Mouse (Mus musculus): Measurements from ENCODE around the gene Ttll7. TPM values are rescaled to one million over a fixed set of nuclear protein-coding genes. Genes with fewer than 3 reads are reported as not detected.

Ttll7 gene
- polyA plus RNA-seq, 1 experiment from 2014 or later, result 4.4 TPM

DNA sequence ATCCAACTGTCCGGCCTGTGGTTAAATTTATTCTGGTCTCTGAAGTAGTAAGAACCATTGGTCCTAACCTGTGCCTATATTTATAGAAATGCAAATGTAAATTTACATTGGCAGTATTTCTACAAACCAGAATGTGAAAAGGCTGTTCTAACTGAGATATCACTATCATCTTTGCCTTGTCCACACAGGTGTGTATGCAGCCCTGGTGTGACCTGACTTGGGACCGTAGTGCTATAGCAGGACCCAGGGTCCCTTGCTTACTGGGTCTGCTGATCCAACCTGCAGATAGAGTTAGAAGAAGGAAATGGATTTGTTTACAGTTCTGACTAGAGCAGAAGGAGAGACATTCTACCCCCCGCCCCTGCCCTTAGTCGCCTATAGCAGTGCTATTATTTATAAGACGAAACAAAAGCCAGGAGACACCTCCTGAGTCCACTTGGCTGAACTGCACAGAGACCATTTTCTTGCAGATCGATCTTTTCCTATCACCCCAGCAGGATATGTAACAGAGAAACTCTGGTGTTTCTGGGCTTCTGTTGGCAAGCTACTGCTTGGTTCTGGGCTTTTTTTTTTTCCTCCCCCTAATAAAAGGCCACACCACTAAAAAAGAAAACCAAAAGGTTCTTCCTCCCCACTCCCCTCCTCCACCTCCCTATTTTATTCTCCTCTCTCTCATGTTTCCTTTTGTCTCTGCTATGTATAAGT is 75.3 kb downstream of the Ttll7 start:
- H3K36me3 ChIP-seq, result no peaks in the 10 kb centered on the region
- H3K27ac ChIP-seq, result no peak overlapping the region
- H3K4me1 ChIP-seq (replicated peaks), result no peaks in the 10 kb centered on the region
- 90% methylated on average over 6 of the region's 6 CpGs for WGBS
- no peak for DNase-seq (ENCODE audit: low spot score)
- no peak overlapping the region for H3K4me3 ChIP-seq
- no peaks in the 10 kb centered on the region for H3K27me3 ChIP-seq (ENCODE audit: insufficient read depth, poor library complexity, severe bottlenecking)
- H3K9me3 ChIP-seq, result no peaks in the 10 kb centered on the region

DNA sequence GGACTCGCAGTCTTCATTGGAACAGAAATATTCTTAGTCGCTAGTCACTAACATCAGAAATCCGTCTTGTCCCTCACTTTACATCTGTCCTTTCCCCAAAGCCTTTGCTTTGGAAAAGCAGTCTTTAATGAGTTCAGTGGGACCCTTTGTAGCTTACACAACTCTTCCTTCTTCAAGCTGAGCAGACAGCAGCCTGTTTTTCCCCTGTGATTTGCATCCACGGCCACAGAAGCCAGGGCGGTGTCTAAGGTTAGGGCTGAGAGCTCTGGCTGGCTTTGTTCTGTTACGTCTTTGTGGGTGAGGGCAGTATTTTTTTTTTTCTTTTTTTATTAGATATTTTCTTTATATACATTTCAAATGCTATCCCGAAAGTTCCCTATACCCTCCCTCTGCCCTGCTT is 76.0 kb downstream of the Ttll7 start:
- Histone ChIP-seq H3K36me3 (no peaks in the 10 kb centered on the region), H3K4me3 (no peak overlapping the region), H3K9me3 (no peaks in the 10 kb centered on the region), H3K27ac (no peak overlapping the region), H3K27me3 (ENCODE audit: insufficient read depth, poor library complexity, severe bottlenecking) (no peaks in the 10 kb centered on the region), H3K4me1 (replicated peaks) (no peaks in the 10 kb centered on the region)
- no peak for DNase-seq (ENCODE audit: low spot score)
- WGBS, result 92% methylated on average over 7 of the region's 7 CpGs

DNA sequence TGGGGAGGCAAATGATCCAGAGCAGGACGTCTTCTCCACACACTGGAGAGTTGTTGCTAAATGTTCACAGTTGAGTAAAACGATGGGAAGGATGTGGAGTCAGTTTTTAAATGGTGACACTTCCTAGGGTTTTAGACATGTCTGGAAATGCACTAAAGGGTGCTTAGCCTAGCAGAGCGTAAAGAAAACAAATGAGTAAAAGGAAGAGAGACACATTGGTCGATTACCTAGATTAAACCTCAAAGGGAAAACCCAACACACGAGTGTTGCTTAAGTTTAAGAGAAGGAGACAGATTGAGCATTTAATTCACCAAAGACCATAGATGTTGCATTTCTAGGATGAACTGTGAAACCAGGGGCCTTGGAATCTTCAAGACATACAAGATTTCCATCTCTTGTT is 76.8 kb downstream of the Ttll7 start:
- 85% methylated on average over 5 of the region's 5 CpGs for WGBS
- no peak for DNase-seq (ENCODE audit: low spot score)
- Histone ChIP-seq H3K27me3 (ENCODE audit: insufficient read depth, poor library complexity, severe bottlenecking) (no peaks in the 10 kb centered on the region), H3K4me1 (replicated peaks) (no peaks in the 10 kb centered on the region), H3K27ac (no peak overlapping the region), H3K4me3 (no peak overlapping the region), H3K9me3 (no peaks in the 10 kb centered on the region), H3K36me3 (no peaks in the 10 kb centered on the region)

DNA sequence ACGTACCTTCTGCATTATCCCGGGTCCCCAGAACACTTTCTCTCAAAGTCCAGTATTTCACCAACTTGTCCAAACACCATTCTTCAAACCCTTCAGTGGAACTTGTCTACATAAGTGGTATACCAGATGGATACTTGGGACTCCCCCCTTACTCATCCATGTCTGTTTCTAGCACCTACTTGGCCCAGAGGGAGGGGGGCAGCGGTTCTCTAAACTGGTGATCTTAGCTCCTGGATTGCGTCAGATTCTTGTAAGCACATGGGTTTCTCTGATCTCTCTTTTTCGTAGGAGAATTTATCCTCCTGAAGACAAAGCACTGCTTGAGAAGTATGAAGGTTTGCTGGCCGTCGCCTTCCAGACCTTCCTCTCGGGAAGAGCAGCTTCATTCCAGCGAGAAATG is 79.0 kb downstream of the Ttll7 start:
- no peak for DNase-seq (ENCODE audit: low spot score)
- 93% methylated on average over 9 of the region's 9 CpGs for whole genome bisulfite sequencing

DNA sequence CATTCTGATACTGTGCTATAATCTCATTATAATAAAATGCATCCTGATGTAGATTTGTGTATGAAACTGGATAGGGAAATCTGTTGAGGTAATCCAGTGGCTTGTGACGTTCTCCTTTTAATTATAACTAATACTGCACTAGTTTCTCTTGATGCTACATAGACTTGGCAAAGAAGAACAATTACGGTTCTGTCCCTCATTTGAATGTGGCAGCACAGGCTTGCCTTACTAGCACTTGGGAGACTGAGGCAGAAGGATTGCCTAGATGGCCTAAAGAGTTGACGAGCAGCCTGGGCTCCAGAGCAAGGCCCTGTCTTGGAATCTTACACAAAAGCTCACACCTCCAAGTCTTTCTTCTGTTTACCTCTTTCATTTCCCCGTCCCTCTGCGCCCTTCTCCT is 80.3 kb downstream of the Ttll7 start:
- no peak for DNase-seq (ENCODE audit: low spot score)
- H3K4me1 ChIP-seq (replicated peaks), result no peaks in the 10 kb centered on the region
- H3K4me3 ChIP-seq, result no peak overlapping the region
- H3K9me3 ChIP-seq, result no peaks in the 10 kb centered on the region
- H3K27me3 ChIP-seq (ENCODE audit: insufficient read depth, poor library complexity, severe bottlenecking), result no peaks in the 10 kb centered on the region
- 82% methylated on average over 5 of the region's 5 CpGs for WGBS
- H3K27ac ChIP-seq, result no peak overlapping the region
- peaks cover 6% of the 10 kb centered on the region; the same call in 1 of the 2 replicates for H3K36me3 ChIP-seq

More for the DNA sequence above, 79.0 kb downstream of the Ttll7 start:
- no peaks in the 10 kb centered on the region for H3K9me3 ChIP-seq
- H3K27me3 ChIP-seq (ENCODE audit: insufficient read depth, poor library complexity, severe bottlenecking), result no peaks in the 10 kb centered on the region
- H3K36me3 ChIP-seq, result peaks cover 6% of the 10 kb centered on the region; the same call in 1 of the 2 replicates
- H3K4me3 ChIP-seq, result no peak overlapping the region
- H3K4me1 ChIP-seq (replicated peaks), result no peaks in the 10 kb centered on the region
- no peak overlapping the region for H3K27ac ChIP-seq

DNA sequence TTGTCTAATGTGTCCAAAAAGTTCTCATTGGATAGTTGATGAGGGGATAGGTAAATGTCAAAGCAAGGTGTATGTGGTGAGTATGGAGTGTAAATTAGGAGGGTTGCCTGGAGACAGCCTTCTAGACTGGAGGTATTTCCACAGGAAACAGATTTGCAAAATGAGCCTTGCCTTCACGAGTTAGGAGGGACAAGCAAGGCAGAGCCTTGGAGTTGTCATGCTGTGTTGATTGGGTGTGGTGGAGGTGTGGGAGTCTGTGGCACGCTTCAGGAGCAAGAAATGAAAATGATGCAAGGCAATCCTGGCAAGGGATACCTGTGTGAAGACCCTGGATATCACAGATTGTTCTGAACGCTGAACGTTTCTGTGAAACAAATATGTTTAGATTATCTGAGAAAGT is 84.7 kb downstream of the Ttll7 start:
- Histone ChIP-seq H3K27me3 (ENCODE audit: insufficient read depth, poor library complexity, severe bottlenecking) (peaks cover 5% of the 10 kb centered on the region; the same call in 1 of the 2 replicates), H3K4me1 (replicated peaks) (peaks cover 3% of the 10 kb centered on the region; the same call in 1 of the 2 replicates), H3K27ac (no peak overlapping the region), H3K9me3 (no peaks in the 10 kb centered on the region), H3K4me3 (no peak overlapping the region), H3K36me3 (peaks cover 6% of the 10 kb centered on the region; the same call in 1 of the 2 replicates)
- DNase-seq (ENCODE audit: low spot score), result no peak
- 76% methylated on average over 4 of the region's 4 CpGs for WGBS

DNA sequence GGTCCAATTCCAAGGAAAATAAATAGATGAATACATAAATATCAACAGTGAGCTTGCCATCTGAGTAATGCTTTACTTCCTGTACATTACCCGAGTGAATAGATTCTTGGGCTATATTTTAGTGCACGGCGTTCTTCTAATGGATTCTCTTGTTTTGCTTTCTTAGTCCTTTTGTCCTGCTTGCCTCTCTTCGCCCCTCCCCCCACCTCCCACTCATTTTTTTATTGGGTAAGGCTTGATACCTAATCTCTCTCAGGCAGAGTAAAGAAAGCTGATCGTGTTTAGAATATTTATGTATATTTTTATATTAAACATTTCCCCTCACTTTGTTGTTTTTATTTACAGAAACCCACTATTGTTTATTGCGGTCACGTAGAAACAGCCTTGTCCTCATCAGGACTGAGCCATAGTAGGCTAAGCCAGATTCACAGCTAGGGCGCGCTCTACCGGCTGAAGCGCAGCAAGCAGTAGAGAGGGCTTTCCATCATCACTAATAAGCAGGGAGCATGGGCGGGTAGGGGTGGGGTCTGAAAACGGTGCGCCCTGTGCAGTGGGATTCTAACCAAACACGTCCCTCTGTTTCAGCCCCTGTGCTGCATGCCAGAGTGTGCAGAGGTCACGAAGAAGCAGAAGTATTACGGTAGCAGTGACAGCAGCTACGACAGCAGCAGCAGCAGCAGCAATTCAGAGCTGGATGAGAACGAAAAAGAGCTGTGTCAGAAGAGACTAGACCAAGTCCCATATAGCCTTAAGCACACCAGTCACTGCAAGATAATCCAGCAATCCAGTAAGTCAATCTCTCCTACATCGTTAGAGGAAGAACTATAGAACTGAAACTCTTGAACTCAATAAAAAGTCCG is 87.5 kb downstream of the Ttll7 start:
- WGBS, result 27% methylated on average over 21 of the region's 21 CpGs
- Histone ChIP-seq H3K27me3 (ENCODE audit: insufficient read depth, poor library complexity, severe bottlenecking) (peaks cover 5% of the 10 kb centered on the region; the same call in 1 of the 2 replicates), H3K4me3 (peak overlapping the region; percentile 29), H3K27ac (peak overlapping the region; percentile 62; the same call in 1 of the 2 replicates), H3K9me3 (no peaks in the 10 kb centered on the region), H3K4me1 (replicated peaks) (peaks cover 3% of the 10 kb centered on the region; the same call in 1 of the 2 replicates), H3K36me3 (peaks cover 6% of the 10 kb centered on the region; the same call in 1 of the 2 replicates)
- peak; percentile 60 for DNase-seq (ENCODE audit: low spot score)

DNA sequence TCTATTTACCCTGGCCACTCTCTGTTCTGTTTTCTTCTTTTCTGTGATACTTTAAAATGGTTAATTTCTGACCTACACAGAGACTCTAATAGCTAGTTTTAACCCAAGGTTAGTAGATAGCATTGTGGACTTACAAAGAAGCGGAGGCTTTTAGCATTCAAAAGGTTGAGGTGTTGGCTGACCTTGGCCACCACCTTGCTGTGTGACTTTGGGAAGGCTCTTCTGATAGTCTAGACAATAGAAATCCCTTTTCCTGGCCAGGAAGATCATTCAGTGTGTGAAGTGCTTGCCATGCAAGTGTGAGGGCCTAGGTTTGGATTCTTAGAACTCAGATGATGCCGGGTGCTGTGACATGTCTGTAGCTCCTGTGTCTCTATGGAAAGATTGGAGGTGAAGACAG is 90.9 kb downstream of the Ttll7 start:
- H3K27ac ChIP-seq, result no peak overlapping the region
- no peaks in the 10 kb centered on the region for H3K9me3 ChIP-seq
- 90% methylated on average over 2 of the region's 2 CpGs for WGBS
- H3K27me3 ChIP-seq (ENCODE audit: insufficient read depth, poor library complexity, severe bottlenecking), result peaks cover 5% of the 10 kb centered on the region; the same call in 1 of the 2 replicates
- H3K36me3 ChIP-seq, result no peaks in the 10 kb centered on the region
- peaks cover 3% of the 10 kb centered on the region; the same call in 1 of the 2 replicates for H3K4me1 ChIP-seq (replicated peaks)
- DNase-seq (ENCODE audit: low spot score), result no peak
- no peak overlapping the region for H3K4me3 ChIP-seq

DNA sequence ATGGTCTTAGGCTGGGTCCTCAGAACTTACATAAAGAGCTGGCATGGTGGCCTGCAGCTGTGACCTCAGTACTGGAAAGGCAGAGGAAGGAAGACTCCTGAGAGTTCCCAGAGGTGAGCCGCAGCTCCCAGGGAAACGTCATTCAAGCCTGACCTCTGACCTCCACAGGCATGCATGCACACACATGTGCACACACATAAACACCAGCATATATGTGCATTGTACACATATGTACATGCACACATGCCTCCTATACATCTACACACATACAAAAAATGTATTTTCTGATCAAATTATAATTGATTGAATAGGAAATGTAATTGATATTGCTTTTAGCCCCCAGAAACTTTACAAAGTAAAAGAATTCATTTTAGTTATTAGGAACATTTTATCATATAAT is 93.2 kb downstream of the Ttll7 start:
- H3K4me1 ChIP-seq (replicated peaks), result no peaks in the 10 kb centered on the region; the same call in 1 of the 2 replicates
- no peak overlapping the region for H3K27ac ChIP-seq
- H3K36me3 ChIP-seq, result no peaks in the 10 kb centered on the region
- H3K4me3 ChIP-seq, result no peak overlapping the region
- WGBS, result 53% methylated on average over 2 of the region's 2 CpGs
- no peak for DNase-seq (ENCODE audit: low spot score)
- H3K27me3 ChIP-seq (ENCODE audit: insufficient read depth, poor library complexity, severe bottlenecking), result peaks cover 5% of the 10 kb centered on the region; the same call in 1 of the 2 replicates
- no peaks in the 10 kb centered on the region for H3K9me3 ChIP-seq

DNA sequence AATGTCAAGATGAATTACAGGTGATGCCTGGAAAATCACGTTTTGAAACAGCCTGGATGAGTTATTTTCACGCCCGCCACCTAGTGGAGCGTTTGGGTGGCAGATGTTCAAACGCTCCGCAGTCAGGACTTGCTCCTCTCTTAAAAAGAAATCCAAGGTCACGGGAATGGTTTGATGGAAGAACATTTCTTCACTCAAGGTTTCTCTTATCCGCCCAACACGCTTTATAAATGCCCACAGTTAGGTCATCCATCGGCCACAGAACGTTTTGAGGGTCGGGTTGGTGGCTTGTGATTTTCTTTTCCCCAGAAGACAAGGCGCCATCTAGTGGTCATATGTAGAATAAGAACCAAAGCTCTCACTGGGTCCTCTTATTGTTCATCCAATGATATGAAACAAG is 93.7 kb downstream of the Ttll7 start:
- under 1% methylated on average over 13 of the region's 13 CpGs for WGBS
- Histone ChIP-seq H3K36me3 (no peaks in the 10 kb centered on the region), H3K4me3 (peak overlapping the region; percentile 54), H3K27me3 (ENCODE audit: insufficient read depth, poor library complexity, severe bottlenecking) (peaks cover under 1% of the 10 kb centered on the region; the same call in 1 of the 2 replicates), H3K27ac (peak overlapping the region; percentile 75), H3K4me1 (replicated peaks) (no peaks in the 10 kb centered on the region; the same call in 1 of the 2 replicates), H3K9me3 (no peaks in the 10 kb centered on the region)
- peak; percentile 70 for DNase-seq (ENCODE audit: low spot score)

DNA sequence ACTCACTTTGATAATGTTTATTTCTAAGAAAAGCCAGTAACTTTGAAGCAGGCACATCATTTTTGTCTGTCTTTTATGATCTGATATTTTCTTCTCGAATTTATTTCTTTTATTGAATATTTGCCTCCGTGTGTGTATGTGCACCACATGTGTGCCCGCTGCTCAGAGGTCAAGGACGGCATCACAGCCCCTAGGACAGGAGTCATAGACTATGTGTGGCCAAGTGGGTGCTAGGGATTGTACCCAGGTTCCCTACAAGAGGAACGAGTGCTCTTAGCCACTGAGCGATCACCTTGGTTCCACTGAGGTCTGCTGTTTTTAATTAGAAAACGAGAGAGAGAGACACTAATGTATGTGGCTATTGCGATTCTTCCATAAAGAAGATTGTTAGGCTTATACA is 94.5 kb downstream of the Ttll7 start:
- Histone ChIP-seq H3K4me1 (replicated peaks) (no peaks in the 10 kb centered on the region; the same call in 1 of the 2 replicates), H3K9me3 (no peaks in the 10 kb centered on the region), H3K4me3 (no peak overlapping the region), H3K27me3 (ENCODE audit: insufficient read depth, poor library complexity, severe bottlenecking) (no peaks in the 10 kb centered on the region), H3K27ac (no peak overlapping the region), H3K36me3 (no peaks in the 10 kb centered on the region)
- WGBS, result 85% methylated on average over 8 of the region's 8 CpGs
- DNase-seq (ENCODE audit: low spot score), result no peak

DNA sequence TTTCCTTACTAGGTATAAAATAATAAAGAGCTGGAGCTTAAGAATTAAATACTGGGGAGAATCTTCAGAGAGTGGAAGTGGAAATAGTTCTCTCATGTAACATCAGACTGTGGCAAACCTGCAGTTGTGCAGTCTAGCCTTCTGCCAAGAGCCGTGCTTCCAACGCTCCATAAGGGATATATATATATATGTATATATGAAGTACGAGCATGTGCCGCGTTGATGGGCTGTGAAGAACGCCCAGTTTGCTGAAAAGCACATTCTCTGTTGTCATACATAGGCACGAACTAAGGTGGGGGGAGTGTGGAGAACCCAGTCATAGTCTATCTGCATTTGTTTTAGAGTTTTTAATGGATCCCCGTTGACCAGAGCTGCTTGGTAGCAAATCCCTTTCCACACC is 104.6 kb downstream of the Ttll7 start:
- no peaks in the 10 kb centered on the region for H3K27me3 ChIP-seq (ENCODE audit: insufficient read depth, poor library complexity, severe bottlenecking)
- no peak for DNase-seq (ENCODE audit: low spot score)
- no peaks in the 10 kb centered on the region for H3K4me1 ChIP-seq (replicated peaks)
- no peaks in the 10 kb centered on the region for H3K9me3 ChIP-seq
- no peaks in the 10 kb centered on the region for H3K36me3 ChIP-seq
- H3K4me3 ChIP-seq, result no peak overlapping the region
- no peak overlapping the region for H3K27ac ChIP-seq
- WGBS, result 95% methylated on average over 8 of the region's 8 CpGs

DNA sequence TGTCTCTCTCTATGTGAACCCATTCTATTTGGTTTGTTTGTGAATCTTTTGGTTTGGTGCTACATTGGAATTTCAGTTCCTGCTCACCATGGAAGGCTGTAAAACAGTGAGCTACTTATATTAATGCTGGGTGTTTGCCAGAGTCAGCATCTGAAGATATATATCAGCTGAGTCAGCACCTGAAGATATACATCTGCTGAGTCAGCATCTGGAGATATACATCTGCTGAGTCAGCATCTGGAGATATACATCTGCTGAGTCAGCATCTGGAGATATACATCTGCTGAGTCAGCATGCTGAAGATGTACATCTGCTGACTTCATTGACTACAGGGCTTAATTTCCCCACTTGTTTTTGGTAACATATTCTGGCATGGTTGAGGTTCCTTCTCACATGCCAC is 110.7 kb downstream of the Ttll7 start:
- H3K27ac ChIP-seq, result no peak overlapping the region
- H3K9me3 ChIP-seq, result no peaks in the 10 kb centered on the region
- H3K4me1 ChIP-seq (replicated peaks), result peaks cover under 1% of the 10 kb centered on the region; the same call in 1 of the 2 replicates
- H3K27me3 ChIP-seq (ENCODE audit: insufficient read depth, poor library complexity, severe bottlenecking), result no peaks in the 10 kb centered on the region
- no peak overlapping the region for H3K4me3 ChIP-seq
- H3K36me3 ChIP-seq, result no peaks in the 10 kb centered on the region
- DNase-seq (ENCODE audit: low spot score), result no peak

Measured in hindbrain, embryonic 10.5 days (tissue).